Mouse (Mus musculus) liver, embryonic 11.5 days (tissue): ENCODE results near the gene Zfp157. TPM values are rescaled to one million over a fixed set of nuclear protein-coding genes. Genes with fewer than 3 reads are reported as not detected.
"Not testable (repeated sequence)": the region's sequence is repeated elsewhere in the genome, so short reads cannot be mapped to it uniquely, and the experiment has no call there.

Experiments
- ATAC-seq: fragments of 200-750 bp; cut with Nextera tagmentation; replicated peaks from 2 replicates; pipeline ENCODE4 v1.8.0; 2017; ENCODE audit warnings: moderate number of reproducible peaks, mild to moderate bottlenecking, moderate TSS enrichment, moderate library complexity; ENCODE audit not compliant: low FRiP score
- DNase-seq: peaks from one replicate; pipeline ENCODE4 v3.0.0-alpha.2; 2017; ENCODE audit warnings: low spot score
- H3K27ac ChIP-seq: fragments of 300-500 bp; sonication (generic); 2 replicates; pipeline ENCODE4 v1.5.1; 2014; ENCODE audit warnings: mild to moderate bottlenecking, low read depth, low read length, control low read depth
- H3K27me3 ChIP-seq: fragments of 300-500 bp; sonication (generic); replicated peaks from 2 replicates; pipeline ENCODE4 v1.6.1; 2014; ENCODE audit warnings: low read length, mixed read lengths; ENCODE audit not compliant: control insufficient read depth, insufficient read depth
- H3K36me3 ChIP-seq: fragments of 300-500 bp; sonication (generic); 2 replicates; pipeline ENCODE4 v1.6.1; 2014; ENCODE audit warnings: mild to moderate bottlenecking, low read length, moderate library complexity, mixed read lengths; ENCODE audit not compliant: control insufficient read depth, insufficient read depth
- H3K4me1 ChIP-seq: fragments of 300-500 bp; sonication (generic); replicated peaks from 2 replicates; pipeline ENCODE4 v1.6.1; 2014; ENCODE audit warnings: low read length, mixed read lengths; ENCODE audit not compliant: control insufficient read depth, insufficient read depth
- H3K4me2 ChIP-seq: fragments of 300-500 bp; sonication (generic); 2 replicates; pipeline ENCODE4 v1.6.1; 2014; ENCODE audit warnings: mild to moderate bottlenecking, control low read depth, moderate library complexity
- H3K4me3 ChIP-seq: fragments of 300-500 bp; sonication (generic); 2 replicates; pipeline ENCODE4 v1.5.1; 2014; ENCODE audit warnings: low read depth, low read length, control low read depth
- H3K9ac ChIP-seq: fragments of 300-500 bp; sonication (generic); 2 replicates; pipeline ENCODE4 v1.6.1; 2014; ENCODE audit warnings: low read depth, low read length, control low read depth
- H3K9me3 ChIP-seq: fragments of 300-500 bp; sonication (generic); 2 replicates; pipeline ENCODE4 v1.6.1; 2016; ENCODE audit warnings: low read length, inconsistent platforms, mixed read lengths; ENCODE audit not compliant: control insufficient read depth
- WGBS: fragments of 180-500 bp; shearing (Covaris S2); extraction: QIAGEN DNeasy Blood & Tissue Kit; methylation state at CpG from one replicate; pipeline ENCODE4 v1.1.7; 2014; 5-methylcytosine and 5-hydroxymethylcytosine counted together
- polyA plus RNA-seq: library from polyadenylated mRNA; unstranded; fragments of >200 nt; fragmentation: Nextera tagmentation; extraction: Ambion mirVana; gene quantifications from 2 replicates; pipeline ENCODE4 v1.2.1, GENCODE M21; 2014

Zfp157 gene
- polyA plus RNA-seq, result 16.1 TPM in 2 replicates

- Histone ChIP-seq H3K4me2 (peak within 1 kb of the TSS; percentile 68), H3K27ac (peak within 1 kb of the TSS; percentile 65; the same call in 1 of the 2 replicates), H3K4me1 (peaks cover 12% of the 10 kb centered on the region), H3K9ac (peak within 1 kb of the TSS; percentile 95), H3K4me3 (peak within 1 kb of the TSS; percentile 94), H3K27me3 (no peaks in the 10 kb centered on the region), H3K36me3 (peaks cover 14% of the 10 kb centered on the region), H3K9me3 (no peaks in the 10 kb centered on the region)
- DNase-seq, result peak; percentile 83
- under 1% methylated on average over 49 of the region's 49 CpGs for WGBS
- peak; percentile 100 for ATAC-seq
Observed at GRCm38 (mm10) chr5:138441286-138442194, at the start of gene Zfp157. TSS of gene Zfp157 (plus strand) at chr5:138441468.

GRCm38 (mm10) chr5:138397795-138398337 lies 43.4 kb upstream of the Zfp157 start:
- H3K27ac ChIP-seq, result no peak overlapping the region
- H3K4me3 ChIP-seq, result no peak overlapping the region
- no peaks in the 10 kb centered on the region for H3K36me3 ChIP-seq
- H3K27me3 ChIP-seq, result no peaks in the 10 kb centered on the region
- DNase-seq, result no peak
- H3K4me1 ChIP-seq, result no peaks in the 10 kb centered on the region
- ATAC-seq, result no peak
- no peak overlapping the region for H3K9ac ChIP-seq
- no peak overlapping the region for H3K4me2 ChIP-seq
- 51% methylated on average over 2 of the region's 2 CpGs for WGBS
- no peaks in the 10 kb centered on the region for H3K9me3 ChIP-seq

DNA sequence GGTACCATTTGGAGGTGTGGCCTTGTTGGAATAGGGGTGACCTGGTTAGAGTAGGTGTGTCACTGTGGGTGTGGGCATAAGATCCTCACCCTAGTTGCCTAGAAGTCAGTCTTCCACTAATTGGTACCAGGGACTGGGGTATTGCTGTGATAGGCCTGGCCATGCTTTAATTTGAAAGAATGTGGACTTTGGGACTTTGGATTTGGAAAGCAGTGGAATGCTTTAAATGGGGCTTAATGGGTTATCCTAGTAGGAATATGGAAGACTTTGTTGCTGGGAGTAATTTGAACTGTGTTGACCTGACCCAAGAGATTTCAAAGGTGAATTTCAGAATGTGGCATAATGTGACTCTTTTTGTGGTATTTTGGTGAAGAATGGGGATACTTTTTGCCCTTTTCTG lies 40.8 kb upstream of the Zfp157 start:
- H3K4me2 ChIP-seq, H3K36me3 ChIP-seq, H3K4me3 ChIP-seq, H3K27ac ChIP-seq, ATAC-seq, DNase-seq, H3K27me3 ChIP-seq, H3K9me3 ChIP-seq, H3K9ac ChIP-seq, H3K4me1 ChIP-seq: not testable (repeated sequence)

DNA sequence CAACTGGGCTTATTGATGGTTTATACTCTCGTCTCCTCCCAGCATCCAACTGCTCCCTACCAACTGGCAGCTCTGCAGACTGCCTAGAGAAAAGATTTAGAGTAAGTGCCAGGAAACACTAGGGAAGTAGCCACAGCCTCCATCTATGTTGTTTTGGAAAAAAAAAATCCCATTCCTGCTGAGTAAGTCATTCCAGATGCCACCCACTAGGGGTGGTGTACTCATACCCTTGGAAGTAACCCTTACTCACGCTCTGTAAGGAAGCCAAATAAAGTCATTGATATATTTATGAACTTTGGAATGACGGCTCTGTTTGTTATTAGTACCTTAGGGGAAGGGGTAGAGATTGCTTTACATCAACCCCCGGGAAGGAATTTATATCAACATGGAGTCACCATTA lies 17.1 kb downstream of the Zfp157 start:
- Histone ChIP-seq H3K4me2 (no peak overlapping the region), H3K27me3 (no peaks in the 10 kb centered on the region), H3K4me1 (no peaks in the 10 kb centered on the region), H3K4me3 (no peak overlapping the region), H3K27ac (no peak overlapping the region), H3K9ac (no peak overlapping the region), H3K36me3 (peaks cover 47% of the 10 kb centered on the region), H3K9me3 (peaks cover 18% of the 10 kb centered on the region)
- no peak for DNase-seq
- ATAC-seq, result no peak
- WGBS, result 89% methylated on average over 4 of the region's 4 CpGs

- 87% methylated on average over 1 of the region's 1 CpGs for WGBS
- peaks cover 47% of the 10 kb centered on the region for H3K36me3 ChIP-seq
- DNase-seq (no peak), ATAC-seq (no peak)
- no peaks in the 10 kb centered on the region for H3K4me1 ChIP-seq
- H3K9me3 ChIP-seq, result peaks cover 18% of the 10 kb centered on the region
- no peaks in the 10 kb centered on the region for H3K27me3 ChIP-seq
- no peak overlapping the region for H3K4me3 ChIP-seq
- no peak overlapping the region for H3K9ac ChIP-seq
- no peak overlapping the region for H3K4me2 ChIP-seq
- H3K27ac ChIP-seq, result no peak overlapping the region
Observed at GRCm38 (mm10) chr5:138459107-138459506, 17.8 kb downstream of the Zfp157 start.

DNA sequence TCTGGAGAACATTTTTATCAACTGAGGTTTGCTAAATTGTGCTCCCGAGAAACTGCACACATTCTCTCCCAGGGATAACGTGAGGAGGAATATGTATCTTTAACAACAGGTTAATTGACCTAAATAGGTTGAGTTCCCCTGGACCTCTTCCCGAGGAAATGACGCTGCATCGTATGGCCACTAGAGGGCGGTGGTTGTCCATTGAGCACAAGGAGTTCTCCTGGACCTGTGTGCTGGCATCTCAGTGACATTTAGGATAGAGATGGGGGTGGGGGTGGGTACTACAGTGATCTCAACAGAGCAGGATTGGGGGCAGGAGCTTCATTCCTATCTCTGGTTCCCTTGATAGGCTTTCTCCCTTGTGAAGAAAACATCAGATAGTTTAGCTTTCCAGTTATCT lies 32.3 kb downstream of the Zfp157 start:
- no peaks in the 10 kb centered on the region for H3K27me3 ChIP-seq
- ATAC-seq, result no peak
- WGBS, result 19% methylated on average over 6 of the region's 6 CpGs

DNA sequence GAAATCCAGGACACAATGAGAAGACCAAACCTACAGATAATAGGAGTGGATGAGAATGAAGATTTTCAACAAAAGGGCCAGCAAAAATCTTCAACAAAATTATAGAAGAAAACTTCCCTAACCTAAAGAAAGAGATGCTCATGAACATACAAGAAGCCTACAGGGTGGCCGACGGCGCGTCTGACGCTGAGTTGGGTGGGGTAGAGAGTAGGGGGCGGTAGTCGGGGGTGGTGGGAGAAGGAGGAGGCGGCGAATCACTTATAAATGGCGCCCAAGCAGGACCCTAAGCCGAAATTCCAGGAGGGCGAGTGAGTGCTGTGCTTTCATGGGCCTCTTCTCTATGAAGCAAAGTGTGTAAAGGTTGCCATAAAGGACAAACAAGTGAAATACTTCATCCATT lies 63.3 kb downstream of the Zfp157 start:
- DNase-seq, H3K27ac ChIP-seq, H3K27me3 ChIP-seq, ATAC-seq, H3K9me3 ChIP-seq, H3K9ac ChIP-seq, H3K4me1 ChIP-seq, H3K36me3 ChIP-seq, H3K4me2 ChIP-seq, H3K4me3 ChIP-seq: not testable (repeated sequence)
- 90% methylated on average over 12 of the region's 12 CpGs for WGBS

More for the DNA sequence above, 32.3 kb downstream of the Zfp157 start:
- H3K4me2 ChIP-seq, result no peak overlapping the region
- DNase-seq, result peak; percentile 53
- H3K27ac ChIP-seq, result no peak overlapping the region
- no peaks in the 10 kb centered on the region for H3K36me3 ChIP-seq
- no peak overlapping the region for H3K4me3 ChIP-seq
- H3K9me3 ChIP-seq, result no peaks in the 10 kb centered on the region
- H3K9ac ChIP-seq, result no peak overlapping the region
- no peaks in the 10 kb centered on the region for H3K4me1 ChIP-seq
